Mouse (Mus musculus): Measurements from ENCODE around the gene Ss18l2.

DNA sequence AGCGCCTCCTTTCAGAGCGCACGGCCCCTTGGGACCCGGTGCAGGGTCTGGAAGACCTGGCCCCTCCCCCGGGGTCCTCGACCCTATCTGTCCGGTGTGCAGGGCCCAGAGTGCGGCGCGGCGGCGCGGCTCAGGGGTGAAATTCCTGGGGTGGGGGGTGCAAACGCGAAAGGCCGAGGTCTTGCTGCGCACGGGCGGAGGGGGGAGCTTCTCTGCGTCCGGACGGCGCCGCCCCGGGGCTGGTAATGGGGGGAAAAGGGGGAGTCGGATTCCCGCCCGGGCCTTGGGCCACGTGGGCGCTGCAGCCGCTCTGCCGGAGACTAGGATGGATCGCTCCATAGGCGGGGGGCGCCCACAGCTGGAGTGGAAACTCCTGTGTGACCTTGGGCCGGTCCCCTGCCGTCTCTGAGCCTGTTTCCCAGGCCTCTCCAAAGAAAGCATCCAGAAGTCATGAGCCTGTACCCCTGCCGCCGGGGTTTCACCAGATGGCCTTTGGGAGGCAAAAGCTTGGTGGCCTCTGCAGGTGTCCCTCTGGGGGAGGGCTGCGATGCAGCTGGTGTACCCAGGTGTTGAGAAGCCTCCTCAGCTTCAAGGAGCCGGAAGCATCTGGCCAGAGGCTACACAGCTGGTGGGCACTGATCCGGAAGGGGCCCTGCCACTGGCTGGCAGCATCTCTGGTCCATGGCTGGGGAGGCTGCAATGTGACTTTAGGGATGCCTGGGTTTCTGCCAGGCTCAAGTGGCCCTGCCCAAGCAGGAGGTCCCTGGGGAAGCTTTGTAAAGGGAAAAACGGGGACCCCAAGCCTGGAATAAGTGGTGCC lies 50.4 kb downstream of the Ss18l2 start:
- TF ChIP-seq POLR2A (IDR thresholded peaks at IDR 0.05; ENCODE audit: control insufficient read depth, extremely low read depth, insufficient read depth, low read length, poor library complexity) (no peak), CTCF (IDR thresholded peaks at IDR 0.05; ENCODE audit: borderline replicate concordance, control insufficient read depth, extremely low read depth, insufficient read depth, low read length, poor library complexity) (no peak)
